Mouse (Mus musculus) brain, embryonic 14.5 days (tissue): ENCODE data around the gene Gnmt. TPM values are rescaled to one million over a fixed set of nuclear protein-coding genes. Genes with fewer than 3 reads are reported as not detected.

ENCODE experiments used
- DNase-seq: peaks from one replicate; pipeline ENCODE4 v3.0.0-alpha.2; 2011; ENCODE audit warnings: low read depth
- CTCF ChIP-seq: fragments of 200-500 bp; IDR thresholded peaks from 2 replicates; pipeline ENCODE4 v1.5.1; 2012; ENCODE audit warnings: inconsistent platforms, mild to moderate bottlenecking, moderate library complexity, borderline replicate concordance; ENCODE audit not compliant: insufficient read depth, insufficient read length; ENCODE audit errors: extremely low read depth
- POLR2A ChIP-seq: fragments of 200-500 bp; IDR thresholded peaks from 2 replicates; pipeline ENCODE4 v1.6.1; 2012; ENCODE audit warnings: mild to moderate bottlenecking, inconsistent platforms, borderline replicate concordance; ENCODE audit not compliant: poor library complexity, insufficient read depth, insufficient read length, severe bottlenecking; ENCODE audit errors: extremely low read depth
- polyA plus RNA-seq: library from polyadenylated mRNA; depleted of rRNA; stranded (reverse); fragments of >200 nt; gene quantifications from 2 replicates; pipeline ENCODE4 v1.2.3, GENCODE M21; 2012

Gnmt gene
- polyA plus RNA-seq, 1 experiment = 1.5 TPM

- TF ChIP-seq CTCF (peak; percentile 49), POLR2A (no peak)
- DNase-seq = peak; percentile 11
Observed at GRCm38 (mm10) chr17:46736160-46736559, 7.2 kb upstream of the Gnmt start.

- DNase-seq = no peak
Observed at GRCm38 (mm10) chr17:46735287-46735686, 6.3 kb upstream of the Gnmt start.

DNA sequence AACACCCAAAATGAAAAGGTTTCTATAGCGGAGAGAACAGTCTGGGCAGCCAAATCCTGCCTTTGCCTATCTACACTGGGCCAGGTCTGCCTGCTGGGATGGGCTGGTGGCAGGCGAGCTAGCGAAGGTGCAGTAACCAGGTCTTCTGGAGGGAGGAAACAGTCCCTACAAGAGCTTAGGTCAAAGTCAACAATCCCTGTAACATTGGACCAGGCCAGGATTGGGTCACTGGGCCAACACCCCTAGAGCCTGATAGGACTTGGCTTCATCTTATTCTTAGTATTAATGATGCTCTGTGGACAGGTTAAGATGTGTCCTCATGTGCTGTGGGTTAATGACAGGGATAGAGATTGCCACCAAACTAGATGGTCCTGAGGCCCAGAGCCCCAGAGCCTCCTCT is 5.1 kb upstream of the Gnmt start:
- no peak for DNase-seq
- TF ChIP-seq POLR2A = no peak

More at GRCm38 (mm10) chr17:46735287-46735686, 6.3 kb upstream of the Gnmt start:
- TF ChIP-seq POLR2A = no peak
- TF ChIP-seq CTCF = no peak

GRCm38 (mm10) chr17:46728496-46728895 is 472 bp downstream of the Gnmt start:
- no peak for DNase-seq
- TF ChIP-seq POLR2A = no peak
- no peak for TF ChIP-seq CTCF

DNA sequence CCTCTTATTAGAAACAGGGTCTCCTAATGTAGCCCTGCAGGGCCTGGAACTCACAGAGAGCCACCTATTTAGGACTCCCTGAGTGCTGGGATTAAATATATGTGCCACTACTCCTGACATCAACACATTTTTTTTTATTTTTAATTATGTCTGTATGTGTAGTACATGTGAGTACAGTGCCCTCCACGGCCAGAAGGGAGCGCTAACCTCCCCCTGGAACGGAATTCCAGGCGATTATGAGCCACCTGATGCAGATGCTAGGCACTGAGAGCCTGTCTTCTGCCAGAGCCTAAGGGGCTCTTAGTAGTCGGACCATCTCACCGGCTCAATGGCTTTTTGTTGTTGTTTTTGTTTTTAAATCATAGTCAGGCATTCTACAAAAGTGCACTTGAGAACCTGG is 947 bp downstream of the Gnmt start:
- TF ChIP-seq POLR2A (no peak), CTCF (peak; percentile 43)
- no peak for DNase-seq

DNA sequence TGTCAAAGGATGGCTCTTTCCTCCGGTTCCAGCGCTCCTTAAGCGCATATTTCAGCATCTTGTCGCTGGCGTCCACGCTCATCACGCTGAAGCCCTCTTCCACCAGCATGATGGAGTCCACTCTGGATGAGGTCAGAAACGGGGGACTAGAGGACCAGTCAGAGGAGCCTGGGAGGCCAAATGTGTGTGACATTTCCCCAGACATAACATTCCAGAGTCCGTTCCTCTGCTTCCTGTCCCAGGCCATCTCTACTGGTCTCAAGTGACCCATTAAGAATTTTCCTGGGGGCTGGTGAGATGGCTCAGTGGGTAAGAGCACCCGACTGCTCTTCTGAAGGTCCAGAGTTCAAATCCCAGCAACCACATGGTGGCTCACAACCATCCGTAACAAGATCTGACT is 1.7 kb downstream of the Gnmt start:
- DNase-seq = no peak
- TF ChIP-seq CTCF (no peak), POLR2A (no peak)

DNA sequence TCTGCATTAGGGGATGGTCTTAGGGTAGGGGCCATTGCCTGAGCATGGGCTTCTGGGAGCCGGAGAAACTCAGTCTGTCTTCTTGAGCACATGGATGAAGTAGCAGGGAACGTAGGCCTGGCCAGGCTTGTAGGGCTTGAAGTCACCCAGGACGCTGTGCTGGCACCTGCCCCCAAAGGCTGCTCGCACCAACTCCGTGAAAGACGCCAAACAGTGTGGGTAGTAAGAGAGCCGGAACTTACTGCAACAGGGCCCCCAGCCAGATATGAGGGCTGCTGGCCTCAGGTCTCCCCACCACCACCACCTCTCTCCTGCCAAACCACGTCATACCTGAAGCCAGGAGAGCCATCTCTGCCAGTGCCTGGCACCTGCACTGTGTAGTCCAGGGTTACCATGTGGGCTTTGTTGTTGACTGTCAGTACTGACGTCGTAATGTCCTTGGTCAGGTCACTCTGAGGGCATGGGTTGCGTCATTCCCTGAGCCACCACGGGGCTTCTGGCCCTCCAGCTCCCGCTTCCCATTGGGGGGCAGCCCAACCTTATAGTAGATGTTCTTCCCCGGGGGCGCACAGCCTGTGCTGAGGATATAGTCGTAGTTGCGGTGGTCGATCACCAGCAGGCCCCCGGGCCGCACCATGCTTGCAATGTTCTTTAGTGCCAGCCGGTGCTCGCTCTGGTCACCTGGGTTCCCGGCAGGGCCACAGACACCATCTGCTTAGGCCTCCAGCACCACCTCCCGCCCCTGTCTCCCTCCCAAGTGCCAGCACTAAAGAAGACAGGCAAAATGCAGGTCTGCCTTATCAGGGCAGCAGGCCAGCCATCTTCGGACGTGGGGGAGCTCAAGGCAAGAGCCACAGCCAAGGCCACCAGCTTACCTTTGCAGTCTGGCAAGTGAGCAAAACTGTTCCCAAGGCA is 3.0 kb downstream of the Gnmt start:
- DNase-seq = no peak
- TF ChIP-seq POLR2A = no peak
- no peak for TF ChIP-seq CTCF

DNA sequence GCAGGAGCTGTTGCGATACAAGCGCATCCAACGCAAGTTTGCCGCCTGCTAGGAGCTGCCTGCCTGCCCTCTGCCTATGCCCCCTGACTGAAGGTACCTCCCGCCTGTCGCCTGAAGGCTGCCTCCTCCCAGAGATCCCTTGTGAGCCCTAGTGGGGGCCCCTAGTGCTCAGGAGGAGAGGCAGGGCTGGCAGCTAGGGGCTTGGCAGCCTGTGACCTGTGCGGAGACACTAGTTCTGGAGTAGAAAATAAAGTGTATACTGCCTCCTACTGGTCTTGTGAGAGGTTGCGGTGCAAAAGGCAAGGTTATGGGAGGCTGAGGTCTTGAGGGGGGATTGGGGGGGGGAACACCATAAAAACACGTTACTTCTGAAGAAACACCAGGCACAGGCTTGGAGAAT is 3.7 kb downstream of the Gnmt start:
- peak; percentile 46 for DNase-seq

GRCm38 (mm10) chr17:46724477-46725084 is 4.4 kb downstream of the Gnmt start:
- no peak for DNase-seq
- TF ChIP-seq CTCF = no peak
- TF ChIP-seq POLR2A = no peak

More for the DNA sequence above, 3.7 kb downstream of the Gnmt start:
- peak; percentile 57; the same call in 1 of the 2 replicates for TF ChIP-seq CTCF
- no peak for TF ChIP-seq POLR2A

DNA sequence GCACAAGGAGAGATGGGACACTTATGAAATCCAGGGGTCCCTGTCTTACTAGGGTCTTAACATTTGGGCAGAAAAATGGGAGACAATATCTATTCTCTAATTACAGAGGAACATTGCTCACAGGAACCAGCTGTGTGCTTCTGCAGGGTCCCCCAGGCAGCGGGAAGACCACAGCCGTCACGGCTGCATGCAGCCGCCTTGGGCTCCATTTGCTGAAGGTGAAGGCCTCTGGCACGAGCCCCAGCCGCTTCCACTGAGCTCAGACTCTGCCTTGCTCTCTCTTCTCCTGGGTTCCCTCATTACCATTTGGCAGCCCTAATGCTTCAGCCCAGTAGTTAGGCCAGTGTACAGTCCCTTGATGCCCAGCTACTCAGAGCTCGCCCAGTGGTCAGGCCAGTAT is 7.9 kb downstream of the Gnmt start:
- no peak for TF ChIP-seq CTCF
- TF ChIP-seq POLR2A = no peak
- DNase-seq = no peak

DNA sequence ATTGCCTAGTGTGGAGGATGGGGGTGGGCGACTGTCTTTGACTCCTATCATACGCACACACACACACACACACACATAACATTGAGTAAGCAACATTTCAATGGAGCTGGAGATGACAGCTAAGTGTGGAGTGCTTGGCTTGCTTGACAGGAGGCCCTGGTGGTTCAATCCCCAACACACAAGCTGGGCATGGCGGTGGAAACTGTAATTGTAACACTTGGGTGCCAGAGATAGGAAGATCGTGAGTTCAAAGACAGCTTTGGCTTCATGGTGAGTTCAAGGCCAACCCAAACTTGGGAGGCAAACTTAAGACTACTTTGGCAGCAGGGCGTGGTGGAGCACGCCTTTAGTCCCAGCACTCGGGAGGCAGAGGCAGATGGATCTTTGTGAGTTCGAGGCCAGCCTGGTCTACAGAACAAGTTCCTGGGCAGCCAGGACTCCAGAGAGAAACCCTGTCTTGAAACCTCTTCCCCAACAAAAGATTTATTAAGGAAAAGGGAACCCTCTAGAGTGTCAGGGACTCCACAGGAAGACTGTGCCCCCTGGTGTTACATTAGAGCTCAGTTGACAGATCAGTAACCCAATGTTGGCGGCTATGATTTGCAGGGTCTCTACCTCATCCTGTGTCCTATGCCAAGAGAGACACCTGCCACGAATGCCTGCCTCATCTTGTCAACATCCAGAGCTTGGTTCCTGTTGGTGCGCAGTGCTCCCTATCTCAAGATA is 14.0 kb downstream of the Gnmt start:
- no peak for DNase-seq
- no peak for TF ChIP-seq POLR2A
- no peak for TF ChIP-seq CTCF
